Mouse (Mus musculus) A20 (cell line): Measurements from ENCODE around the gene Lgr6.
A peak's percentile ranks its signal among the peaks of the same experiment; 100 is the strongest.

Experiments used
- DNase-seq: peaks from one replicate; pipeline ENCODE4 v3.0.0-alpha.2; 2011; ENCODE audit warnings: low read depth, low spot score

Gene Lgr6

GRCm38 (mm10) chr1:135079021-135079420, 26.1 kb downstream of the Lgr6 start:
- no peak for DNase-seq

- no peak for DNase-seq
Observed at GRCm38 (mm10) chr1:135076470-135076869, 28.6 kb downstream of the Lgr6 start.

- no peak for DNase-seq
Observed at GRCm38 (mm10) chr1:135075270-135075669, 29.8 kb downstream of the Lgr6 start.

GRCm38 (mm10) chr1:135072643-135073042, 32.4 kb downstream of the Lgr6 start:
- no peak for DNase-seq

- DNase-seq: no peak
Observed at GRCm38 (mm10) chr1:135069841-135070240, 35.2 kb downstream of the Lgr6 start.

- DNase-seq: no peak
Observed at GRCm38 (mm10) chr1:135064525-135064924, 40.6 kb downstream of the Lgr6 start.

- no peak for DNase-seq
Observed at GRCm38 (mm10) chr1:135062936-135063335, 42.1 kb downstream of the Lgr6 start.

- DNase-seq: no peak
Observed at GRCm38 (mm10) chr1:135061300-135061699, 43.8 kb downstream of the Lgr6 start.

- no peak for DNase-seq
Observed at GRCm38 (mm10) chr1:135060174-135060573, 44.9 kb downstream of the Lgr6 start.

GRCm38 (mm10) chr1:135056901-135057300, 48.2 kb downstream of the Lgr6 start:
- DNase-seq: peak; percentile 79

GRCm38 (mm10) chr1:135054121-135054520, 51.0 kb downstream of the Lgr6 start:
- DNase-seq: no peak

- no peak for DNase-seq
Observed at GRCm38 (mm10) chr1:135044439-135044838, 60.6 kb downstream of the Lgr6 start.

- DNase-seq: no peak
Observed at GRCm38 (mm10) chr1:135036297-135036696, 68.8 kb downstream of the Lgr6 start.

GRCm38 (mm10) chr1:135032658-135033057, 72.4 kb downstream of the Lgr6 start:
- no peak for DNase-seq

GRCm38 (mm10) chr1:135030121-135030520, 75.0 kb downstream of the Lgr6 start:
- DNase-seq: peak; percentile 54

GRCm38 (mm10) chr1:135026275-135026674, 78.8 kb downstream of the Lgr6 start:
- DNase-seq: no peak

GRCm38 (mm10) chr1:135023583-135023982, 81.5 kb downstream of the Lgr6 start:
- DNase-seq: peak; percentile 14

- no peak for DNase-seq
Observed at GRCm38 (mm10) chr1:135021936-135022335, 83.1 kb downstream of the Lgr6 start.

- DNase-seq: no peak
Observed at GRCm38 (mm10) chr1:135020970-135021369, 84.1 kb downstream of the Lgr6 start.

- no peak for DNase-seq
Observed at GRCm38 (mm10) chr1:135020281-135020940, 84.7 kb downstream of the Lgr6 start.

- DNase-seq: no peak
Observed at GRCm38 (mm10) chr1:135019775-135020167, 85.3 kb downstream of the Lgr6 start.

GRCm38 (mm10) chr1:135019087-135019774, 85.8 kb downstream of the Lgr6 start:
- no peak for DNase-seq

GRCm38 (mm10) chr1:135017656-135018015, 87.4 kb downstream of the Lgr6 start:
- DNase-seq: no peak
